Mouse (Mus musculus): ENCODE data around the gene Stmnd1. TPM values are rescaled to one million over a fixed set of nuclear protein-coding genes. Genes with fewer than 3 reads are reported as not detected.
"Not testable (repeated sequence)": the region's sequence is repeated elsewhere in the genome, so short reads cannot be mapped to it uniquely, and the experiment has no call there.

The Stmnd1 gene
- polyA plus RNA-seq, 1 experiment from 2014 or later: 0.23 TPM

GRCm38 (mm10) chr13:46313176-46313575 is 39.7 kb downstream of the Stmnd1 start:
- Histone ChIP-seq H3K9me3 (ENCODE audit: control insufficient read depth, low read length) (no peaks in the 10 kb centered on the region; the same call in 1 of the 2 replicates), H3K4me3 (ENCODE audit: low read length) (no peak overlapping the region), H3K9ac (ENCODE audit: low read depth, low read length) (no peak overlapping the region), H3K4me2 (ENCODE audit: low read length) (no peak overlapping the region), H3K4me1 (ENCODE audit: control insufficient read depth, insufficient read depth, low read depth, low read length) (no peaks in the 10 kb centered on the region), H3K27me3 (replicated peaks; ENCODE audit: control insufficient read depth, insufficient read depth, low read length) (no peaks in the 10 kb centered on the region), H3K36me3 (ENCODE audit: control insufficient read depth, insufficient read depth, low read length) (no peaks in the 10 kb centered on the region), H3K27ac (ENCODE audit: low read depth, low read length) (no peak overlapping the region)
- ATAC-seq: no peak
- WGBS: 78% methylated on average over 5 of the region's 5 CpGs

DNA sequence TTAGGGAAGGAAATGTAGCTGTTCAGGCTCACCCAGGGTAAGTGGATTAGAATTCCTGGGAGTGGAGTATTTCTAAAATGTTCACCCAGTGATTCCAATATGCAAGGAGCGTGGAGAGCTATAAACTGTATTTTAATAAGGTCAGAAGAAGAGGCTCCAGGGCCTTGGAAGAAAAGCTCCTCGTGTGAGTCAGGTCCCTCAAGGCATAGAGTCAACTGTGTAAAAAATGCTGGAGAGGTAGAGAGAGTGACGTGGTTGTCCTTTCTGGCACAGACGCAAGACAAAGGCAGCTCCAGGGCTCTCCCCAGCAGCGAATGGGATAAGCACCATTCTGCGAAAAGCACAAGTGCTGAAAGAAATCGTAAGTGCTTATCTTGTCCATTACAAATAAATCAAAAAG is 41.6 kb downstream of the Stmnd1 start:
- H3K27ac ChIP-seq (ENCODE audit: low read depth, low read length): no peak overlapping the region
- WGBS: 90% methylated on average over 7 of the region's 7 CpGs
- no peaks in the 10 kb centered on the region; the same call in 1 of the 2 replicates for H3K9me3 ChIP-seq (ENCODE audit: control insufficient read depth, low read length)
- no peaks in the 10 kb centered on the region for H3K4me1 ChIP-seq (ENCODE audit: control insufficient read depth, insufficient read depth, low read depth, low read length)
- no peak overlapping the region for H3K9ac ChIP-seq (ENCODE audit: low read depth, low read length)
- H3K27me3 ChIP-seq (replicated peaks; ENCODE audit: control insufficient read depth, insufficient read depth, low read length): no peaks in the 10 kb centered on the region
- H3K36me3 ChIP-seq (ENCODE audit: control insufficient read depth, insufficient read depth, low read length): no peaks in the 10 kb centered on the region
- ATAC-seq: no peak
- no peak overlapping the region for H3K4me2 ChIP-seq (ENCODE audit: low read length)
- H3K4me3 ChIP-seq (ENCODE audit: low read length): no peak overlapping the region

DNA sequence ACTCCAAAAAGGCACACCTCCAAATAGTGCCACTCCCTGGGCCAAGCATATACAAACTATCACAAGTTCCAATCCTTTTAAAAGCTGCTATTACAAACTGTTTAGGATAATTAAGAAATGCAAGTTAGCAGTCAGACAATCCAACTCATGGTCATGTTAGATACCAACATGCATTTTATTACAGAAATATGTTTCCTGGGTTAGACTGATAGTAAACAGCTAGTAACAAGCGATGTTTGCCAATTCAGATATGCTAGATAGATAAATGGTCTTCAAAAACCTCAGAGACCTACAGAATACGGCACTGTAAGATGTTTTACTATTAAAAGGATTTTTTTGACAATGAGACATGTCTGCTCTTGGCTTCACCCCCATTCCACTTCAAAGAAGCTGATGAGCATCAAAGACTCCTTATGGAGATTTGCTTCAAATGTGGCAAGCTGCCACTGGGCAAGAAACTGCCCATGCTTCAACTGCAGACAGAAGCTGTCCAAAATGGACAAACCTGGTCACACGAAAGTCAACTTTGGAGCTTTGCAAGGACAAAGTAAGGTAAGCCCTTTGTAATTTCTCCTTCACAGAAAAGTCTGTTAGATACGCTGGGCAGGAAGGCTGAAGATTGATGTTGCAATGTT is 52.9 kb downstream of the Stmnd1 start:
- H3K4me1 ChIP-seq (ENCODE audit: control insufficient read depth, insufficient read depth, low read depth, low read length): no peaks in the 10 kb centered on the region
- H3K4me2 ChIP-seq (ENCODE audit: low read length): no peak overlapping the region
- no peaks in the 10 kb centered on the region for H3K9me3 ChIP-seq (ENCODE audit: control insufficient read depth, low read length)
- whole genome bisulfite sequencing: 82% methylated on average over 4 of the region's 4 CpGs
- no peaks in the 10 kb centered on the region for H3K36me3 ChIP-seq (ENCODE audit: control insufficient read depth, insufficient read depth, low read length)
- H3K9ac ChIP-seq (ENCODE audit: low read depth, low read length): no peak overlapping the region
- H3K4me3 ChIP-seq (ENCODE audit: low read length): no peak overlapping the region
- no peak for ATAC-seq
- H3K27me3 ChIP-seq (replicated peaks; ENCODE audit: control insufficient read depth, insufficient read depth, low read length): no peaks in the 10 kb centered on the region
- H3K27ac ChIP-seq (ENCODE audit: low read depth, low read length): no peak overlapping the region

- Histone ChIP-seq H3K9ac (ENCODE audit: low read depth, low read length) (no peak overlapping the region), H3K9me3 (ENCODE audit: control insufficient read depth, low read length) (peaks cover 3% of the 10 kb centered on the region; the same call in 1 of the 2 replicates), H3K4me2 (ENCODE audit: low read length) (no peak overlapping the region), H3K36me3 (ENCODE audit: control insufficient read depth, insufficient read depth, low read length) (no peaks in the 10 kb centered on the region), H3K27me3 (replicated peaks; ENCODE audit: control insufficient read depth, insufficient read depth, low read length) (no peaks in the 10 kb centered on the region), H3K27ac (ENCODE audit: low read depth, low read length) (no peak overlapping the region), H3K4me3 (ENCODE audit: low read length) (no peak overlapping the region), H3K4me1 (ENCODE audit: control insufficient read depth, insufficient read depth, low read depth, low read length) (no peaks in the 10 kb centered on the region)
- peak; percentile 83 for ATAC-seq
- WGBS: 58% methylated on average over 6 of the region's 6 CpGs
Observed at GRCm38 (mm10) chr13:46335020-46335419, 61.5 kb downstream of the Stmnd1 start.

DNA sequence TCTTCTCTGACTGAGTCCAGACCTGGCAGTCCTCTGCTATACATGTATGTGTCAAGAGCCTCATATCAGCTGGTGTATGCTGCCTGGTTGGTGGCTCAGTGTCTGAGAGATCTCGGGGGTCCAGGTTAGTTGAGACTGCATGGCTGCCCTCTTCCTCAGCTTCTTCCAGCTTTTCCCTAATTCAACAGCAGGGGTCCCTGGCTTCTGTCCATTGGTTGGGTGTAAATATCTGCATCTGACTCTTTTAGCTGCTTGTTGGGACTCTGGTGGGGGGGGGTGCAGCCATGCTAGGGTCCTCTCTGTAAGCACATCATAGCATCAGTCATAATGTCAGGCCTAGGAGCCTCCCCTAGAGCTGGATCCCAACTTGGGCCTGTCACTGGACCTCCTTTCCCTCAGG is 62.8 kb downstream of the Stmnd1 start:
- H3K9ac ChIP-seq (ENCODE audit: low read depth, low read length); H3K27ac ChIP-seq (ENCODE audit: low read depth, low read length); H3K4me2 ChIP-seq (ENCODE audit: low read length); H3K27me3 ChIP-seq (replicated peaks; ENCODE audit: control insufficient read depth, insufficient read depth, low read length); H3K4me3 ChIP-seq (ENCODE audit: low read length); ATAC-seq; H3K36me3 ChIP-seq (ENCODE audit: control insufficient read depth, insufficient read depth, low read length); H3K9me3 ChIP-seq (ENCODE audit: control insufficient read depth, low read length); H3K4me1 ChIP-seq (ENCODE audit: control insufficient read depth, insufficient read depth, low read depth, low read length): not testable (repeated sequence)
- 89% methylated on average over 1 of the region's 1 CpGs for WGBS

- H3K4me1 ChIP-seq (ENCODE audit: control insufficient read depth, insufficient read depth, low read depth, low read length): no peaks in the 10 kb centered on the region
- H3K9ac ChIP-seq (ENCODE audit: low read depth, low read length): no peak overlapping the region
- no peaks in the 10 kb centered on the region for H3K9me3 ChIP-seq (ENCODE audit: control insufficient read depth, low read length)
- no peaks in the 10 kb centered on the region for H3K36me3 ChIP-seq (ENCODE audit: control insufficient read depth, insufficient read depth, low read length)
- no peaks in the 10 kb centered on the region for H3K27me3 ChIP-seq (replicated peaks; ENCODE audit: control insufficient read depth, insufficient read depth, low read length)
- H3K27ac ChIP-seq (ENCODE audit: low read depth, low read length): no peak overlapping the region
- H3K4me2 ChIP-seq (ENCODE audit: low read length): no peak overlapping the region
- ATAC-seq: no peak
- H3K4me3 ChIP-seq (ENCODE audit: low read length): no peak overlapping the region
- WGBS: 85% methylated on average over 2 of the region's 2 CpGs
Observed at GRCm38 (mm10) chr13:46337791-46338190, 64.3 kb downstream of the Stmnd1 start.

DNA sequence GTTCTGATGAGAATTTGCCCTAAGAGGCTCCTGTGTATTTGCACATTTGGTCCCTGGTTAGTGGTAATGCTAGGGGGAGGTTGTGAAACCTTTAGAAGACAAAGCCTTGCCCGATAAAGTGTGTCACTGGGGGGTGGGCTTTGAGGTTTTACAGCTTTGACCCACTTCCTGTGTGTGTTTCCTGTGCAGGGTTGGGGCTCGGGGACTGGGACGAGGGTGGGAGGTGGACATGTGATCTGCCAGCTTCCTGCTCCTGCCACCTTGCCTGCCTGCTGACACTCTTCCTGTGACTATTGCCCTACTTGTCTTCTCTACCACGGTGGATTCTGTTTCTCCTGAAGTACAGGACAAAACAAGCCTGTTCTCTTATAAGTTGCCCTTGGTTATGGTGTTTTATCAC is 66.4 kb downstream of the Stmnd1 start:
- H3K9ac ChIP-seq (ENCODE audit: low read depth, low read length): no peak overlapping the region
- WGBS: 86% methylated on average over 4 of the region's 4 CpGs
- no peak for ATAC-seq

GRCm38 (mm10) chr13:46340583-46340982 is 67.1 kb downstream of the Stmnd1 start:
- Histone ChIP-seq H3K27ac (ENCODE audit: low read depth, low read length) (no peak overlapping the region), H3K4me3 (ENCODE audit: low read length) (no peak overlapping the region), H3K4me2 (ENCODE audit: low read length) (no peak overlapping the region), H3K9me3 (ENCODE audit: control insufficient read depth, low read length) (no peaks in the 10 kb centered on the region), H3K27me3 (replicated peaks; ENCODE audit: control insufficient read depth, insufficient read depth, low read length) (no peaks in the 10 kb centered on the region), H3K4me1 (ENCODE audit: control insufficient read depth, insufficient read depth, low read depth, low read length) (no peaks in the 10 kb centered on the region), H3K36me3 (ENCODE audit: control insufficient read depth, insufficient read depth, low read length) (no peaks in the 10 kb centered on the region), H3K9ac (ENCODE audit: low read depth, low read length) (no peak overlapping the region)
- ATAC-seq: no peak
- 94% methylated on average over 8 of the region's 8 CpGs for WGBS

More for the DNA sequence above, 66.4 kb downstream of the Stmnd1 start:
- Histone ChIP-seq H3K4me3 (ENCODE audit: low read length) (no peak overlapping the region), H3K4me2 (ENCODE audit: low read length) (no peak overlapping the region), H3K9me3 (ENCODE audit: control insufficient read depth, low read length) (no peaks in the 10 kb centered on the region), H3K36me3 (ENCODE audit: control insufficient read depth, insufficient read depth, low read length) (no peaks in the 10 kb centered on the region), H3K27ac (ENCODE audit: low read depth, low read length) (no peak overlapping the region), H3K27me3 (replicated peaks; ENCODE audit: control insufficient read depth, insufficient read depth, low read length) (no peaks in the 10 kb centered on the region), H3K4me1 (ENCODE audit: control insufficient read depth, insufficient read depth, low read depth, low read length) (no peaks in the 10 kb centered on the region)

GRCm38 (mm10) chr13:46341419-46341818 is 67.9 kb downstream of the Stmnd1 start:
- no peaks in the 10 kb centered on the region for H3K4me1 ChIP-seq (ENCODE audit: control insufficient read depth, insufficient read depth, low read depth, low read length)
- H3K9me3 ChIP-seq (ENCODE audit: control insufficient read depth, low read length): no peaks in the 10 kb centered on the region
- H3K27me3 ChIP-seq (replicated peaks; ENCODE audit: control insufficient read depth, insufficient read depth, low read length): no peaks in the 10 kb centered on the region
- ATAC-seq: no peak
- no peak overlapping the region for H3K4me2 ChIP-seq (ENCODE audit: low read length)
- H3K27ac ChIP-seq (ENCODE audit: low read depth, low read length): no peak overlapping the region
- no peak overlapping the region for H3K9ac ChIP-seq (ENCODE audit: low read depth, low read length)
- no peaks in the 10 kb centered on the region for H3K36me3 ChIP-seq (ENCODE audit: control insufficient read depth, insufficient read depth, low read length)
- no peak overlapping the region for H3K4me3 ChIP-seq (ENCODE audit: low read length)
- 82% methylated on average over 5 of the region's 5 CpGs for WGBS

- Histone ChIP-seq H3K4me2 (ENCODE audit: low read length) (no peak overlapping the region), H3K36me3 (ENCODE audit: control insufficient read depth, insufficient read depth, low read length) (no peaks in the 10 kb centered on the region), H3K4me1 (ENCODE audit: control insufficient read depth, insufficient read depth, low read depth, low read length) (no peaks in the 10 kb centered on the region), H3K27ac (ENCODE audit: low read depth, low read length) (no peak overlapping the region), H3K9me3 (ENCODE audit: control insufficient read depth, low read length) (no peaks in the 10 kb centered on the region), H3K27me3 (replicated peaks; ENCODE audit: control insufficient read depth, insufficient read depth, low read length) (no peaks in the 10 kb centered on the region), H3K9ac (ENCODE audit: low read depth, low read length) (no peak overlapping the region), H3K4me3 (ENCODE audit: low read length) (no peak overlapping the region)
- no peak for ATAC-seq
- 56% methylated on average over 7 of the region's 7 CpGs for WGBS
Observed at GRCm38 (mm10) chr13:46343226-46343625, 69.7 kb downstream of the Stmnd1 start.
